13 mouse cellular contexts compared by ENCODE assay signal in the genomic region with DNA sequence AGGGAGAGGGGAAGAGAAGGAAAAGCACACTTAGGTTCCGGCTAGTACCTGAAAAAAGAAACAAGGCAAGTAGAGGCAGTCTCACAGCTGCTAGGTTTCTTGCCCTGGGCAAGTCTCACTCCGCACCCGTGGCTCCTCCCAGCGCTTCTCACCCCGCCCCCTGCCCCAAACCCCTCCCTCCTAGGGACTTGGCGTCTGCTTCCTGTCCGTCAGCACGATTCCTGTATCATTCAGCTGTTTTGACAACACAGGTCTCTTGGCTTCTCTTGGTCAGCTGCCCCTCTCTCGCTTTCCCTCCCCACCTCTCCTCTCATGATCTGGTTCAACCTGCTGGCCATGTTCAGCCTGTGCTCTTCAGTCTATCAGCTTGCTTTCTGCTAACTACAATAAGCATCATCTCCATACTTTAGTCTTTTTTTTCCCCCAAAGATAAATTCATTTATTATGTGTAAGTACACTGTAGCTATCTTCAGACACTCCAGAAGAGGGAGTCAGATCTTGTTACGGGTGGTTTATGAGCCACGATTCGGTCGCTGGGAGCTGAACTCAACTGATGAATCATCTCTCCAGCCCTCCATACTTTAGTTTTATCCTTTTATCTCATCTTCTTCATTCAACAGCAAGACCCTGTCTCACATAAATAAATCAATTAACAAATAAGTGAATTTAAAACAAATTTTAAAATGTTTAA. TPM values are rescaled to one million over a fixed set of nuclear protein-coding genes. Genes with fewer than 3 reads are reported as not detected.
DNase-seq lines count a peak whose midpoint lies in the region; ATAC-seq and TF ChIP-seq lines count a peak whose summit lies in the region.
"Had no signal": no experiment of that assay in that cellular context is flagged by ENCODE, and none has a peak within 500 bp of the region (broad histone marks: within the 10 kb centered on the region; RNA-seq: fewer than 3 reads in every experiment).

No protein-coding gene starts in this region.

- 76% methylated on average over 13 of the region's 13 CpGs for WGBS in liver, adult 2 months
- 58% methylated on average over 13 of the region's 13 CpGs for WGBS in stomach, postnatal 0 days

- no peak for TF ChIP-seq CTCF in G1E (IDR thresholded peaks at IDR 0.05; ENCODE audit: low read depth, low read length)
- no peak for TF ChIP-seq CTCF in liver, adult 2 months (IDR thresholded peaks at IDR 0.05; ENCODE audit: low read depth, low read length)
- TF ChIP-seq CTCF in stomach, postnatal 0 days (IDR thresholded peaks at IDR 0.05; ENCODE audit: low read depth), result no peak

- TF ChIP-seq POLR2A in liver, adult 2 months (IDR thresholded peaks at IDR 0.05; ENCODE audit: extremely low read depth, insufficient read depth, low read length), result no peak

- peak; percentile 80 for ATAC-seq in G1E (ENCODE audit: extremely low read depth, insufficient number of reproducible peaks, low FRiP score, poor library complexity, severe bottlenecking)
- 0 out of 2 replicates have a peak, but pooled peaks have one; percentile 26 for ATAC-seq in stomach, postnatal 0 days (ENCODE audit: low FRiP score, low TSS enrichment)

- DNase-seq in testis, postnatal 14 days (ENCODE audit: low spot score), result peak; percentile 47
- no peak for DNase-seq in testis, postnatal 10 days (ENCODE audit: low spot score)
- DNase-seq in G1E (ENCODE audit: low spot score), result no peak
- peak; percentile 18 for DNase-seq in liver, adult 2 months (ENCODE audit: extremely low read depth, low read depth, low spot score)
- DNase-seq in stomach, postnatal 0 days (ENCODE audit: low spot score), result peak; percentile 22
- no peak for DNase-seq in adrenal gland, adult 18-20 months (ENCODE audit: low spot score in 2 of 2)
- DNase-seq in layer of hippocampus, postnatal 25 days (ENCODE audit: extremely low spot score in 1 of 2, low spot score in 1 of 2), result no peak
- DNase-seq: adrenal gland, postnatal 10 days; cerebellum, postnatal 25 days had no signal

- no peak overlapping the region; the same call in 1 of the 2 replicates for H3K4me3 ChIP-seq in G1E (ENCODE audit: low read depth, low read length)
- H3K4me3 ChIP-seq in liver, adult 2 months (ENCODE audit: insufficient read depth, low read depth, low read length), result no peak overlapping the region
- H3K4me3 ChIP-seq in stomach, postnatal 0 days (ENCODE audit: low read depth, low read length), result no peak overlapping the region
- H3K4me3 ChIP-seq: layer of hippocampus, adult 2 months had no signal

- H3K9me3 ChIP-seq in G1E (replicated peaks), result no peaks in the 10 kb centered on the region
- H3K9me3 ChIP-seq in stomach, postnatal 0 days (ENCODE audit: control insufficient read depth, low read length), result no peaks in the 10 kb centered on the region

- H3K36me3 ChIP-seq in G1E (replicated peaks), result no peaks in the 10 kb centered on the region
- H3K36me3 ChIP-seq in liver, adult 2 months (ENCODE audit: control insufficient read depth, insufficient read depth, low read length), result no peaks in the 10 kb centered on the region
- H3K36me3 ChIP-seq in stomach, postnatal 0 days (ENCODE audit: control insufficient read depth, insufficient read depth, low read length), result no peaks in the 10 kb centered on the region

- no peak for TF ChIP-seq EP300 in stomach, postnatal 0 days (optimal IDR thresholded peaks at IDR 0.05)

- H3K27ac ChIP-seq in liver, adult 2 months (replicated peaks; ENCODE audit: insufficient read depth, low read depth, low read length), result no peak overlapping the region
- no peak overlapping the region for H3K27ac ChIP-seq in stomach, postnatal 0 days (replicated peaks)
- H3K27ac ChIP-seq: hindbrain, embryonic 14.5 days; layer of hippocampus, adult 2 months had no signal

- peaks cover 26% of the 10 kb centered on the region for H3K4me1 ChIP-seq in G1E (ENCODE audit: insufficient read depth, low read depth, low read length)
- no peaks in the 10 kb centered on the region for H3K4me1 ChIP-seq in liver, adult 2 months (ENCODE audit: control insufficient read depth, insufficient read depth, low read length)
- H3K4me1 ChIP-seq in stomach, postnatal 0 days (replicated peaks; ENCODE audit: control insufficient read depth, insufficient read depth), result no peaks in the 10 kb centered on the region

- 0 out of 2 replicates have a peak, but pooled peaks cover 2% of the 10 kb centered on the region for H3K27me3 ChIP-seq in G1E (ENCODE audit: insufficient read depth, low read length)
- no peaks in the 10 kb centered on the region for H3K27me3 ChIP-seq in liver, adult 2 months (ENCODE audit: control insufficient read depth, insufficient read depth, low read length)
- H3K27me3 ChIP-seq in stomach, postnatal 0 days (ENCODE audit: control insufficient read depth, insufficient read depth, low read length), result no peaks in the 10 kb centered on the region

- H3K9ac ChIP-seq in liver, adult 2 months (ENCODE audit: low read depth, low read length), result no peak overlapping the region
- H3K9ac ChIP-seq in stomach, postnatal 0 days (ENCODE audit: low read length), result no peak overlapping the region
- H3K9ac ChIP-seq: hindbrain, embryonic 14.5 days had no signal

- no peaks in the 10 kb centered on the region for H3K79me2 ChIP-seq in liver, adult 2 months (ENCODE audit: control insufficient read depth, insufficient read depth, low read length)

- no peak overlapping the region for H3K4me2 ChIP-seq in stomach, postnatal 0 days (replicated peaks; ENCODE audit: low read depth)
- H3K4me2 ChIP-seq: hindbrain, embryonic 14.5 days had no signal

RNA-seq across cellular contexts. Expression of gene Kcng3, which starts 35.0 kb away (rescaled TPM):
- total RNA-seq in G1E (2014; fragmentation: Nextera tagmentation), result not detected in 2 replicates
- 0.05 and 0.17 TPM in 2 replicates for total RNA-seq in G1E (2017)
- not detected in 2 replicates for polyA plus RNA-seq in G1E (2012)
- total RNA-seq in liver, adult 2 months (2014; rRNA removed), result 0.07 TPM in 1 of 2 replicates, not detected in the other
- polyA plus RNA-seq in liver, adult 2 months (2012; rRNA removed), result not detected in 2 replicates
- 0.02 TPM in 1 of 2 replicates, not detected in the other for polyA plus RNA-seq in stomach, postnatal 0 days (2015; fragmentation: Nextera tagmentation; extraction: Ambion mirVana)
- total RNA-seq in adrenal gland, adult 18-20 months (2021), result 10 to 100 TPM in 1 of 2 experiments, 1 to 10 TPM in 1; 9.7 to 10.9 TPM
- 1 to 10 TPM; 6.9 to 9.4 TPM for total RNA-seq in layer of hippocampus, postnatal 25 days (2021)
- polyA plus RNA-seq: forebrain, embryonic 11.5 days; stomach, embryonic 14.5 days had no signal

RNA-seq across cellular contexts. Expression of gene Mta3, which starts 39.2 kb away (rescaled TPM):
- 169 and 179 TPM in 2 replicates for total RNA-seq in G1E (2014; fragmentation: Nextera tagmentation)
- 33.7 and 35.3 TPM in 2 replicates for total RNA-seq in G1E (2017)
- 114 and 126 TPM in 2 replicates for polyA plus RNA-seq in G1E (2012)
- 11.3 and 11.4 TPM in 2 replicates for total RNA-seq in liver, adult 2 months (2014; rRNA removed)
- polyA plus RNA-seq in liver, adult 2 months (2012; rRNA removed), result 12.1 and 16.0 TPM in 2 replicates
- 44.2 and 47.6 TPM in 2 replicates for polyA plus RNA-seq in stomach, postnatal 0 days (2015; fragmentation: Nextera tagmentation; extraction: Ambion mirVana)
- 10 to 100 TPM; 44.2 to 52.3 TPM for total RNA-seq in adrenal gland, adult 18-20 months (2021)
- total RNA-seq in layer of hippocampus, postnatal 25 days (2021), result 10 to 100 TPM; 83.8 to 89.0 TPM

Comparison
In these comparisons a context has a peak if more than half of its experiments do, and no peak if none do; other contexts are left out.
1. DNase-seq: peak in testis, postnatal 14 days (single experiment), liver, adult 2 months (single experiment) and stomach, postnatal 0 days (single experiment); none in testis, postnatal 10 days (single experiment), G1E (single experiment), adrenal gland, adult 18-20 months (0 of 2) and layer of hippocampus, postnatal 25 days (0 of 2).